Mouse (Mus musculus): ENCODE measurements around the gene Bicd2. TPM values are rescaled to one million over a fixed set of nuclear protein-coding genes. Genes with fewer than 3 reads are reported as not detected.

Gene Bicd2
- total and polyA plus RNA-seq, 2 experiments from 2014 or later, result 24.1 to 49.3 TPM

DNA sequence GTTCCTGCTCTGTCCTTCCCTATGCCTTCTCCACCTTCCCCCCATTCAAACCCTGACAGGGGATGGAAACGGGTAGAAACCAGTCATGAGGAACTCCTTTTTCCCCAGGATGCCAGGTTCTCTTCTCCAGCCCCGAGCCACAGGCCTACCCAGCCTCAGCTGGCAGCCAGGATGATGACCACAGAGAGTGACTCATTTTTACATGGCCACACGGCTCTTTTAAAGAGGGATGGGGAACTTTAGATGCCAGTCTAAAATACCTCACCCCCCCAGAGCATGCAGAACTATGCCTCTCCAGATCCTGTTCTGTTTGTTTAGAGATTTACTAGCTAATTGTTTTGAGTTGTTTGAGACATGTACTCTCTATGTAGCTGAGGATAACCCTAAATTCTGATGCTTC lies 19.9 kb upstream of the Bicd2 start:
- Histone ChIP-seq H3K27me3 (ENCODE audit: insufficient read depth, low read length) (no peaks in the 10 kb centered on the region), H3K27ac (ENCODE audit: low read depth, low read length) (no peak overlapping the region), H3K4me2 (ENCODE audit: low read depth, low read length, poor library complexity, severe bottlenecking) (no peak overlapping the region), H3K36me3 (ENCODE audit: insufficient read depth, low read length) (no peaks in the 10 kb centered on the region), H3K4me1 (ENCODE audit: insufficient read depth, low read length) (peaks cover 13% of the 10 kb centered on the region; the same call in 1 of the 2 replicates), H3K9ac (replicated peaks; ENCODE audit: low read length, poor library complexity, severe bottlenecking) (no peak overlapping the region), H3K9me3 (ENCODE audit: low read length) (no peaks in the 10 kb centered on the region), H3K4me3 (ENCODE audit: low read depth, low read length) (no peak overlapping the region)
- WGBS, result 67% methylated on average over 3 of the region's 3 CpGs
- no peak for TF ChIP-seq CTCF (IDR thresholded peaks at IDR 0.05)
- DNase-seq (ENCODE audit: low spot score), result no peak
- no peak for ATAC-seq (ENCODE audit: low FRiP score)

DNA sequence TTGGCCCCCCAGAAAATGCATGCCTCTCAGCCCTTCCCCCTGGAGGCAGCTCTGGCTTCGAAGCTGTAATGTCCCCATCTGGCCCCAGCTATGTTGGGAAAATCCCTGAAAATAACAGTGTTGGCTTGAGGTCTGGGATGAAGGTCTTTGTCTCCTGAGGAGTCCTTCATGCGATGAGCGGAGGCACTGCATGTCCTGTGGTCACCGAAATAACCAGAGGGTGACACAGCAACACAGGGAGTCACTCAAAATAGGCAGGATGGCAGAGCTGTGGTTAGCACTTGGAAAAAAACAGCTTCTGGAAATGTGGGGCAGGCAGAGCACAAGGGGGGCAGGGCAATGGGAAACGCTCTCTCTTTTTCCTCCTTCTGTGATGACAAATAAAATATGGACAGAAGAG lies 19.2 kb upstream of the Bicd2 start:
- no peak overlapping the region for H3K4me3 ChIP-seq (ENCODE audit: low read depth, low read length)
- no peak overlapping the region for H3K4me2 ChIP-seq (ENCODE audit: low read depth, low read length, poor library complexity, severe bottlenecking)
- no peaks in the 10 kb centered on the region for H3K27me3 ChIP-seq (ENCODE audit: insufficient read depth, low read length)
- H3K36me3 ChIP-seq (ENCODE audit: insufficient read depth, low read length), result no peaks in the 10 kb centered on the region
- TF ChIP-seq CTCF (IDR thresholded peaks at IDR 0.05), result no peak
- H3K4me1 ChIP-seq (ENCODE audit: insufficient read depth, low read length), result peaks cover 9% of the 10 kb centered on the region; the same call in 1 of the 2 replicates
- H3K9ac ChIP-seq (replicated peaks; ENCODE audit: low read length, poor library complexity, severe bottlenecking), result no peak overlapping the region
- ATAC-seq (ENCODE audit: low FRiP score) (no peak), DNase-seq (ENCODE audit: low spot score) (no peak)
- WGBS, result 74% methylated on average over 5 of the region's 5 CpGs
- no peaks in the 10 kb centered on the region for H3K9me3 ChIP-seq (ENCODE audit: low read length)
- no peak overlapping the region for H3K27ac ChIP-seq (ENCODE audit: low read depth, low read length)

DNA sequence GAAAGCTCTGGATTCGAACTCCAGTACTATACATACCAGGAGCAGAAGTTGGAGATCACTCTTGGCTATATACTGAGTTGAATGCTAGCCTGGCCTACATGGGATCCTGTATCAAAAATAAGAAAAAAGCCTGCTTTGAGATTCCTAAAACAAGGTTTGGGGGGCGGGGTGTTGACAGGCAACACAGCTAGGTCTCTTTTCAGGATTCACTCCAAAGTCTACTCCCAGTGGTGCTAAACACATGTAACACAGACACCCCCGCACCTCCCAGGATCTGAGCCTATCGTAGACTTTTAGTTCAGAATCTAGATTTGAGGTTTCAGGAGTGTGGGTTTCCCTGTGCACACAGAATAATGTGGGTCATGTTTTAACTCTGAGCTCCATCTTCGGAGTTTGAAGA lies 18.6 kb upstream of the Bicd2 start:
- no peak overlapping the region for H3K4me3 ChIP-seq (ENCODE audit: low read depth, low read length)
- no peaks in the 10 kb centered on the region for H3K27me3 ChIP-seq (ENCODE audit: insufficient read depth, low read length)
- no peak overlapping the region for H3K9ac ChIP-seq (replicated peaks; ENCODE audit: low read length, poor library complexity, severe bottlenecking)
- TF ChIP-seq CTCF (IDR thresholded peaks at IDR 0.05), result no peak
- WGBS, result 89% methylated on average over 5 of the region's 5 CpGs
- H3K9me3 ChIP-seq (ENCODE audit: low read length), result no peaks in the 10 kb centered on the region
- DNase-seq (ENCODE audit: low spot score) (no peak), ATAC-seq (ENCODE audit: low FRiP score) (no peak)
- peaks cover 9% of the 10 kb centered on the region; the same call in 1 of the 2 replicates for H3K4me1 ChIP-seq (ENCODE audit: insufficient read depth, low read length)
- no peaks in the 10 kb centered on the region for H3K36me3 ChIP-seq (ENCODE audit: insufficient read depth, low read length)
- no peak overlapping the region for H3K27ac ChIP-seq (ENCODE audit: low read depth, low read length)
- H3K4me2 ChIP-seq (ENCODE audit: low read depth, low read length, poor library complexity, severe bottlenecking), result no peak overlapping the region

DNA sequence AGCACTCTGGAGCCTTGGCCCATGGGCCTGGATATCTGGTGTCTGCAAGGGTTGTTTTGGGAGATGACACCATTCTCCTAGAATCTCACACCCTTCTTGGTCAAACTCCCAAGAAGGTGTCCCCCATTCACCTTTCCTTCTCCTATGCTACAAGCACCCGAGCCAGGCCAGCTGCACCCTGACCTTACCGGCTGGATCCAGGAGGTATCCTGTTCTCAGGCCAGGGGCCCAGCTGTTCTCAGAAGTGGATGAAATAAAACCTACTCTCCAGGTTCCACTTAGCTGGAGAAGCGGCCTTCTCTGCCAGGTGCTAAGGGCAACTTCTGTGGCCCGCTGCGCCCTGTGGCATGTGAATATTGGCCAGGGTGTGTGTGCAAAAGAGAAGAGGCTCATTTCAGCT lies 16.5 kb upstream of the Bicd2 start:
- Histone ChIP-seq H3K4me1 (ENCODE audit: insufficient read depth, low read length) (peaks cover 7% of the 10 kb centered on the region; the same call in 1 of the 2 replicates), H3K9me3 (ENCODE audit: low read length) (no peaks in the 10 kb centered on the region), H3K9ac (replicated peaks; ENCODE audit: low read length, poor library complexity, severe bottlenecking) (no peak overlapping the region), H3K4me2 (ENCODE audit: low read depth, low read length, poor library complexity, severe bottlenecking) (no peak overlapping the region), H3K36me3 (ENCODE audit: insufficient read depth, low read length) (no peaks in the 10 kb centered on the region), H3K27me3 (ENCODE audit: insufficient read depth, low read length) (no peaks in the 10 kb centered on the region), H3K4me3 (ENCODE audit: low read depth, low read length) (no peak overlapping the region), H3K27ac (ENCODE audit: low read depth, low read length) (no peak overlapping the region)
- no peak for ATAC-seq (ENCODE audit: low FRiP score)
- DNase-seq (ENCODE audit: low spot score), result no peak
- TF ChIP-seq CTCF (IDR thresholded peaks at IDR 0.05), result no peak
- 88% methylated on average over 5 of the region's 5 CpGs for WGBS

DNA sequence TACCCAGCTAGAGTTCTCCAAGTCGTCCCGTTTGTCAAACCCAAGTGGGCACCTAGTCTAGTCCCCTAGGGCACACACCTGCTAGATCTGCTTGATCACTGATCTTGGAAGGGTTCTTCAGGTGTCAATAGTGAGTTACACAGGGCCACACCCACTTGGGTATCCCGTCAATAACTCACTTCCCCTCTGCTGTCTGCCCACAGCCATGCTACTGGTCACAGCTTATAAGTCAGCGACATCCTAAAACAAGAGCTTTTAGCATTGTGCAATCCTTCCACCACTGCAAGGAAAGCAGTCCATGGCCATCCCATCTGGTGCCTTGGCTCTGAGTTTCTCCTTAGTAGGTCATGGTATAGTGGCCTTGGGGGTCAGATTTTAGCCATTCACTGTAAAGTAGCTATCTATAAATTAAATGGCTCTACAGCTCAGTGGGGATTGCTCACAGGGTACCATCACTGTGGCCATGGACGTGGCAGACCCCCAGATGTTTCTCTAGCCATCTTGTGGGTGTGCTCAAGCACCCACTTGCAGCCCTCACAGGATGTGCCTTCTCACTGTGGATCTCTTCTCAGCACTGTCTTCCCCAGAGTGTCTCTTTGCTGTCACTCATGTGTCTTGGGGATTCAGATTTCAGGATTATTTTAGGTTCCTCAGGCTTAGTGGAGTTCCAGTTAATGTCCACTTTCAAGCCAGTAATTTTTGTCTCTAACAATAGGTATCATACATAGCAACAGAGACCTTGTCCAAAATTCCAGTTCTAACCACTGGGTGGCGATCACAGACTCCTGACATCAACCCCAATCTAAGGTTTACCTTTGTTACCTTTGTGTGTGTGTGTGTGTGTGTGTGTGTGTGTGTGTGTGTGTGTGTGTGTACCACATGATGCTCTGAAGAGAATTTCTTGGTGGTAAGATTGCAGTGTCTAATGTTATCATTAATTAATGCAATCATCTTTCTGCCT lies 14.9 kb upstream of the Bicd2 start:
- TF ChIP-seq CTCF (IDR thresholded peaks at IDR 0.05), result peak; percentile 82
- ATAC-seq (ENCODE audit: low FRiP score) (peak; percentile 72; the same call in 1 of the 2 replicates), DNase-seq (ENCODE audit: low spot score) (peak; percentile 76)
- Histone ChIP-seq H3K4me2 (ENCODE audit: low read depth, low read length, poor library complexity, severe bottlenecking) (no peak overlapping the region), H3K9me3 (ENCODE audit: low read length) (no peaks in the 10 kb centered on the region), H3K27ac (ENCODE audit: low read depth, low read length) (no peak overlapping the region), H3K9ac (replicated peaks; ENCODE audit: low read length, poor library complexity, severe bottlenecking) (no peak overlapping the region), H3K36me3 (ENCODE audit: insufficient read depth, low read length) (no peaks in the 10 kb centered on the region), H3K4me3 (ENCODE audit: low read depth, low read length) (no peak overlapping the region), H3K27me3 (ENCODE audit: insufficient read depth, low read length) (no peaks in the 10 kb centered on the region), H3K4me1 (ENCODE audit: insufficient read depth, low read length) (no peaks in the 10 kb centered on the region)
- 64% methylated on average over 6 of the region's 6 CpGs for WGBS

DNA sequence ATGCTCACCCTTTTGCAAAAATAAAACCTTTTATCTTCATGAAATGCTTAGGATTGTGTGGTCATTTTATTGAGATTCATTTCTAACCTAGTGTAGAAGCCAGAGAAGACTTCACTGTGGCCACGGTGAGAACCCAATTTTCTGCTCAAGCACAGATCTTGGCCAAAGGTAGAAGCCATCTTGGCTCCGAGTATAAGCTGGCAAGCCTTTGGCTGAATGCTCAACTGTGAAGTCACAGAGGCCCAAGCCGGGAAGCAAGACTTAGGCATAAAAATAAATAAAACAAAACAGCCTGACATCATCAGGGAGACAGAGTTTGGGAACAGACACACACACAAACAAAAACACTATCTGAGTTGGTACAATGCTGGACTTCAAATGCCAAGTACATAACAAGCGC lies 13.3 kb upstream of the Bicd2 start:
- no peak for ATAC-seq (ENCODE audit: low FRiP score)
- Histone ChIP-seq H3K9me3 (ENCODE audit: low read length) (no peaks in the 10 kb centered on the region), H3K36me3 (ENCODE audit: insufficient read depth, low read length) (no peaks in the 10 kb centered on the region), H3K4me2 (ENCODE audit: low read depth, low read length, poor library complexity, severe bottlenecking) (no peak overlapping the region), H3K4me1 (ENCODE audit: insufficient read depth, low read length) (no peaks in the 10 kb centered on the region), H3K27ac (ENCODE audit: low read depth, low read length) (no peak overlapping the region), H3K9ac (replicated peaks; ENCODE audit: low read length, poor library complexity, severe bottlenecking) (no peak overlapping the region), H3K27me3 (ENCODE audit: insufficient read depth, low read length) (no peaks in the 10 kb centered on the region), H3K4me3 (ENCODE audit: low read depth, low read length) (no peak overlapping the region)
- DNase-seq (ENCODE audit: low spot score), result no peak
- no peak for TF ChIP-seq CTCF (IDR thresholded peaks at IDR 0.05)
- 83% methylated on average over 4 of the region's 4 CpGs for WGBS
